Mouse (Mus musculus): Measurements from ENCODE around the gene Naa50. TPM values are rescaled to one million over a fixed set of nuclear protein-coding genes. Genes with fewer than 3 reads are reported as not detected.

Gene Naa50
- polyA plus RNA-seq, 1 experiment from 2014 or later: 116 TPM

- no peak for DNase-seq (ENCODE audit: low spot score)
- H3K27me3 ChIP-seq (ENCODE audit: control insufficient read depth, insufficient read depth, low read length): no peaks in the 10 kb centered on the region
- H3K9me3 ChIP-seq (ENCODE audit: control insufficient read depth, low read length): no peaks in the 10 kb centered on the region
- H3K36me3 ChIP-seq (ENCODE audit: control insufficient read depth, insufficient read depth, low read length): no peaks in the 10 kb centered on the region; the same call in 1 of the 2 replicates
- no peak overlapping the region for H3K27ac ChIP-seq (ENCODE audit: low read depth, low read length)
- H3K4me1 ChIP-seq (replicated peaks; ENCODE audit: control insufficient read depth, insufficient read depth, low read length): no peaks in the 10 kb centered on the region
- no peak for ATAC-seq (replicated peaks; ENCODE audit: low FRiP score)
- H3K9ac ChIP-seq (ENCODE audit: low read length): no peak overlapping the region
- H3K4me2 ChIP-seq (ENCODE audit: low read depth, low read length, severe bottlenecking): no peak overlapping the region
- no peak overlapping the region for H3K4me3 ChIP-seq (ENCODE audit: low read depth, low read length)
- WGBS: 92% methylated on average over 6 of the region's 6 CpGs
These were observed 64.7 kb downstream of the Naa50 start for GRCm38 (mm10) chr16:44204331-44204730.

- no peak overlapping the region for H3K4me2 ChIP-seq (ENCODE audit: low read depth, low read length, severe bottlenecking)
- H3K27me3 ChIP-seq (ENCODE audit: control insufficient read depth, insufficient read depth, low read length): no peaks in the 10 kb centered on the region
- H3K4me1 ChIP-seq (replicated peaks; ENCODE audit: control insufficient read depth, insufficient read depth, low read length): no peaks in the 10 kb centered on the region
- no peaks in the 10 kb centered on the region for H3K9me3 ChIP-seq (ENCODE audit: control insufficient read depth, low read length)
- H3K36me3 ChIP-seq (ENCODE audit: control insufficient read depth, insufficient read depth, low read length): no peaks in the 10 kb centered on the region; the same call in 1 of the 2 replicates
- DNase-seq (ENCODE audit: low spot score): no peak
- WGBS: 91% methylated on average over 8 of the region's 8 CpGs
- ATAC-seq (replicated peaks; ENCODE audit: low FRiP score): no peak
- H3K9ac ChIP-seq (ENCODE audit: low read length): no peak overlapping the region
- no peak overlapping the region for H3K4me3 ChIP-seq (ENCODE audit: low read depth, low read length)
- H3K27ac ChIP-seq (ENCODE audit: low read depth, low read length): no peak overlapping the region
These were observed 66.3 kb downstream of the Naa50 start for GRCm38 (mm10) chr16:44205973-44206372.

GRCm38 (mm10) chr16:44210156-44211053 lies 70.8 kb downstream of the Naa50 start:
- H3K4me1 ChIP-seq (replicated peaks; ENCODE audit: control insufficient read depth, insufficient read depth, low read length): no peaks in the 10 kb centered on the region
- DNase-seq (ENCODE audit: low spot score): no peak
- no peaks in the 10 kb centered on the region for H3K27me3 ChIP-seq (ENCODE audit: control insufficient read depth, insufficient read depth, low read length)
- no peak overlapping the region for H3K27ac ChIP-seq (ENCODE audit: low read depth, low read length)
- H3K4me3 ChIP-seq (ENCODE audit: low read depth, low read length): no peak overlapping the region
- no peak for ATAC-seq (replicated peaks; ENCODE audit: low FRiP score)
- peaks cover under 1% of the 10 kb centered on the region; the same call in 1 of the 2 replicates for H3K36me3 ChIP-seq (ENCODE audit: control insufficient read depth, insufficient read depth, low read length)
- H3K4me2 ChIP-seq (ENCODE audit: low read depth, low read length, severe bottlenecking): no peak overlapping the region
- 87% methylated on average over 10 of the region's 10 CpGs for WGBS
- H3K9me3 ChIP-seq (ENCODE audit: control insufficient read depth, low read length): no peaks in the 10 kb centered on the region
- H3K9ac ChIP-seq (ENCODE audit: low read length): no peak overlapping the region

GRCm38 (mm10) chr16:44211054-44211414 lies 71.4 kb downstream of the Naa50 start:
- DNase-seq (ENCODE audit: low spot score) (no peak), ATAC-seq (replicated peaks; ENCODE audit: low FRiP score) (no peak)
- Histone ChIP-seq H3K36me3 (ENCODE audit: control insufficient read depth, insufficient read depth, low read length) (peaks cover 3% of the 10 kb centered on the region; the same call in 1 of the 2 replicates), H3K27ac (ENCODE audit: low read depth, low read length) (no peak overlapping the region), H3K4me3 (ENCODE audit: low read depth, low read length) (no peak overlapping the region), H3K4me2 (ENCODE audit: low read depth, low read length, severe bottlenecking) (no peak overlapping the region), H3K9ac (ENCODE audit: low read length) (no peak overlapping the region), H3K4me1 (replicated peaks; ENCODE audit: control insufficient read depth, insufficient read depth, low read length) (no peaks in the 10 kb centered on the region), H3K9me3 (ENCODE audit: control insufficient read depth, low read length) (no peaks in the 10 kb centered on the region), H3K27me3 (ENCODE audit: control insufficient read depth, insufficient read depth, low read length) (no peaks in the 10 kb centered on the region)
- WGBS: 96% methylated on average over 1 of the region's 1 CpGs

- peaks cover 3% of the 10 kb centered on the region; the same call in 1 of the 2 replicates for H3K36me3 ChIP-seq (ENCODE audit: control insufficient read depth, insufficient read depth, low read length)
These were observed 73.1 kb downstream of the Naa50 start for GRCm38 (mm10) chr16:44212703-44213102.

More at GRCm38 (mm10) chr16:44212703-44213102, 73.1 kb downstream of the Naa50 start:
- H3K9ac ChIP-seq (ENCODE audit: low read length): no peak overlapping the region
- no peak overlapping the region for H3K4me3 ChIP-seq (ENCODE audit: low read depth, low read length)
- no peak for ATAC-seq (replicated peaks; ENCODE audit: low FRiP score)
- H3K4me2 ChIP-seq (ENCODE audit: low read depth, low read length, severe bottlenecking): no peak overlapping the region
- no peaks in the 10 kb centered on the region for H3K4me1 ChIP-seq (replicated peaks; ENCODE audit: control insufficient read depth, insufficient read depth, low read length)
- H3K9me3 ChIP-seq (ENCODE audit: control insufficient read depth, low read length): no peaks in the 10 kb centered on the region
- no peak overlapping the region for H3K27ac ChIP-seq (ENCODE audit: low read depth, low read length)
- 95% methylated on average over 7 of the region's 7 CpGs for WGBS
- H3K27me3 ChIP-seq (ENCODE audit: control insufficient read depth, insufficient read depth, low read length): no peaks in the 10 kb centered on the region
- no peak for DNase-seq (ENCODE audit: low spot score)

Other genes starting within 250 kb of the Naa50 start
- gene Qtrt2, start 213.0 kb upstream of the Naa50 start, polyA plus RNA-seq (2014; fragmentation: Nextera tagmentation; extraction: Ambion mirVana): 47.4 and 49.2 TPM in 2 replicates
- gene Zdhhc23, start 160.0 kb upstream of the Naa50 start, polyA plus RNA-seq (2014; fragmentation: Nextera tagmentation; extraction: Ambion mirVana): 0.49 and 0.86 TPM in 2 replicates
- 3.1 and 3.5 TPM in 2 replicates for gene Gramd1c, start 76.5 kb upstream of the Naa50 start, polyA plus RNA-seq (2014; fragmentation: Nextera tagmentation; extraction: Ambion mirVana)
- gene Atp6v1a, start 125 bp upstream of the Naa50 start, polyA plus RNA-seq (2014; fragmentation: Nextera tagmentation; extraction: Ambion mirVana): 61.3 and 65.7 TPM in 2 replicates
- 5.5 and 5.8 TPM in 2 replicates for gene Usf3, start 33.4 kb downstream of the Naa50 start, polyA plus RNA-seq (2014; fragmentation: Nextera tagmentation; extraction: Ambion mirVana)
- 0.13 TPM in 1 of 2 replicates, not detected in the other for gene Sidt1, start 193.4 kb downstream of the Naa50 start, polyA plus RNA-seq (2014; fragmentation: Nextera tagmentation; extraction: Ambion mirVana)
- 42.8 and 45.7 TPM in 2 replicates for gene Spice1, start 207.3 kb downstream of the Naa50 start, polyA plus RNA-seq (2014; fragmentation: Nextera tagmentation; extraction: Ambion mirVana)

Data from forebrain, embryonic 11.5 days (tissue).